Mouse (Mus musculus): ENCODE measurements around the gene Apool.

GRCm38 (mm10) chrX:112311531-112311887 is 375 bp downstream of the Apool start:
- TF ChIP-seq CTCF (IDR thresholded peaks at IDR 0.05; ENCODE audit: extremely low read depth, insufficient read length, insufficient replicate concordance, low read depth, low read length), result no peak
- TF ChIP-seq POLR2A (IDR thresholded peaks at IDR 0.05; ENCODE audit: low read depth, low read length), result no peak
